Mouse (Mus musculus) gastrocnemius, postnatal 10 days (tissue): ENCODE data around the gene Sh3bgr. TPM values are rescaled to one million over a fixed set of nuclear protein-coding genes. Genes with fewer than 3 reads are reported as not detected.

Experiments
- DNase-seq: peaks from one replicate; pipeline ENCODE4 v3.0.0; 2021; ENCODE audit warnings: mixed read lengths
- long read RNA-seq, 2 experiments: library from polyadenylated mRNA; stranded (forward); transcript quantifications; one replicate each; pipeline ENCODE4 v2.0.0; 2021
- total RNA-seq, 2 experiments: library from RNA; stranded (reverse); gene quantifications; 2 replicates each; pipeline ENCODE4 v1.2.3; 2021

Sh3bgr gene
- total RNA-seq: 100 to 1,000 TPM; 810 to 907 TPM
- long read RNA-seq, experiment 1, transcript Sh3bgr-201 (8 exons, 1,341 nt): major isoform, 336 of 410 reads
- long read RNA-seq, experiment 1, partial matches to known transcripts: 12 of 410 reads
- long read RNA-seq, experiment 1, other reads (novel, unspliced or antisense): 62 of 410 reads
- long read RNA-seq, experiment 2, transcript Sh3bgr-201 (8 exons, 1,341 nt): major isoform, 401 of 489 reads
- long read RNA-seq, experiment 2, partial matches to known transcripts: 21 of 489 reads
- long read RNA-seq, experiment 2, other reads (novel, unspliced or antisense): 67 of 489 reads

GRCm38 (mm10) chr16:96199913-96200701, at the start of gene Sh3bgr:
Gene Sh3bgr, plus strand, starts transcription at chr16:96200450.
- DNase-seq: peak; percentile 88

GRCm38 (mm10) chr16:96150995-96151394, 49.3 kb upstream of the Sh3bgr start:
- DNase-seq: peak; percentile 59

GRCm38 (mm10) chr16:96151551-96151950, 48.7 kb upstream of the Sh3bgr start:
- DNase-seq: peak; percentile 88

- DNase-seq: no peak
Observed at GRCm38 (mm10) chr16:96154476-96154875, 45.8 kb upstream of the Sh3bgr start.

GRCm38 (mm10) chr16:96156019-96156418, 44.2 kb upstream of the Sh3bgr start:
- no peak for DNase-seq

- DNase-seq: no peak
Observed at GRCm38 (mm10) chr16:96157171-96157570, 43.1 kb upstream of the Sh3bgr start.

GRCm38 (mm10) chr16:96158511-96159080, 41.7 kb upstream of the Sh3bgr start:
- peak; percentile 27 for DNase-seq

- DNase-seq: peak; percentile 71
Observed at GRCm38 (mm10) chr16:96159091-96159731, 41.0 kb upstream of the Sh3bgr start.

GRCm38 (mm10) chr16:96159794-96160346, 40.4 kb upstream of the Sh3bgr start:
- DNase-seq: peak; percentile 34

- no peak for DNase-seq
Observed at GRCm38 (mm10) chr16:96160927-96161326, 39.3 kb upstream of the Sh3bgr start.

- DNase-seq: no peak
Observed at GRCm38 (mm10) chr16:96161336-96161735, 38.9 kb upstream of the Sh3bgr start.

GRCm38 (mm10) chr16:96165723-96166264, 34.5 kb upstream of the Sh3bgr start:
- no peak for DNase-seq

- DNase-seq: no peak
Observed at GRCm38 (mm10) chr16:96168837-96169236, 31.4 kb upstream of the Sh3bgr start.

- no peak for DNase-seq
Observed at GRCm38 (mm10) chr16:96173648-96174047, 26.6 kb upstream of the Sh3bgr start.

- no peak for DNase-seq
Observed at GRCm38 (mm10) chr16:96175399-96175798, 24.9 kb upstream of the Sh3bgr start.

GRCm38 (mm10) chr16:96179156-96179555, 21.1 kb upstream of the Sh3bgr start:
- no peak for DNase-seq

GRCm38 (mm10) chr16:96187619-96188018, 12.6 kb upstream of the Sh3bgr start:
- no peak for DNase-seq

- peak; percentile 100 for DNase-seq
Observed at GRCm38 (mm10) chr16:96191531-96192506, 8.4 kb upstream of the Sh3bgr start, which contains the start of gene Lca5l. Gene Lca5l, minus strand, starts transcription at chr16:96192271.

- no peak for DNase-seq
Observed at GRCm38 (mm10) chr16:96200702-96201028, 415 bp downstream of the Sh3bgr start.

- peak; percentile 48 for DNase-seq
Observed at GRCm38 (mm10) chr16:96201485-96202232, 1.4 kb downstream of the Sh3bgr start.
